Mouse (Mus musculus) heart, postnatal 10 days (tissue): ENCODE measurements around the gene Gmip. TPM values are rescaled to one million over a fixed set of nuclear protein-coding genes. Genes with fewer than 3 reads are reported as not detected.
A peak's percentile ranks its signal among the peaks of the same experiment; 100 is the strongest.

Experiments
- DNase-seq, 2 experiments: peaks; one replicate each; pipeline ENCODE4 v3.0.0; 2021
- intact Hi-C: fragments of 180-260 bp; cut with DNase I; formaldehyde crosslinking; loops from one replicate; pipeline ENCODE4 v1.15.1; 2025
- total RNA-seq, 2 experiments: library from RNA; stranded (reverse); gene quantifications; 2 replicates each; pipeline ENCODE4 v1.2.3; 2021

Gmip gene
- total RNA-seq, 2 experiments from 2014 or later = 6.4 to 8.6 TPM

GRCm38 (mm10) chr8:69802216-69802615 lies 6.3 kb upstream of the Gmip start:
- no peak for DNase-seq
- intact Hi-C loops = no loop called here

- intact Hi-C loops = no loop called here
- no peak for DNase-seq
Observed at GRCm38 (mm10) chr8:69803366-69803765, 5.1 kb upstream of the Gmip start.

- intact Hi-C loops = no loop called here
- no peak for DNase-seq
Observed at GRCm38 (mm10) chr8:69804537-69804936, 3.9 kb upstream of the Gmip start.

DNA sequence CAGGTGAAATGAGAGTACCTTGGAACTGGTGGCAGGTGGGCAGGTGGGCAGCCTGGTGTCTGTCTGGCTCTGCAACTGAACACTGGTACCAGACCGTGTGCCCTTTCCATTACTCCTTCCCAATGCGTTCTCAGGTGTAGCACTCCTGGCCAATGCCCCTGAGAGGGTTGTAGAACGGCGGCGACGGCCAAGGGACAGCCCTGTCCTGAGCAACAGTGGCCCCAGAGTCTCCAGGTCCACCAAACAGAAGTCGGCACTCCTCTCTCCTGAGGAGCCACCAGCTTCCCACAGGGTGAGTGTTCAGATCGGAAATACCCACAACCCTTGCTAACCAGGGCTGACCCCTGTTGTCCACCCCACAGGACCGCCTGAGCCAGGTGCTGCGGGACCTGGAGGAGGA lies 3.4 kb upstream of the Gmip start:
- no peak for DNase-seq
- intact Hi-C loops = no loop called here

DNA sequence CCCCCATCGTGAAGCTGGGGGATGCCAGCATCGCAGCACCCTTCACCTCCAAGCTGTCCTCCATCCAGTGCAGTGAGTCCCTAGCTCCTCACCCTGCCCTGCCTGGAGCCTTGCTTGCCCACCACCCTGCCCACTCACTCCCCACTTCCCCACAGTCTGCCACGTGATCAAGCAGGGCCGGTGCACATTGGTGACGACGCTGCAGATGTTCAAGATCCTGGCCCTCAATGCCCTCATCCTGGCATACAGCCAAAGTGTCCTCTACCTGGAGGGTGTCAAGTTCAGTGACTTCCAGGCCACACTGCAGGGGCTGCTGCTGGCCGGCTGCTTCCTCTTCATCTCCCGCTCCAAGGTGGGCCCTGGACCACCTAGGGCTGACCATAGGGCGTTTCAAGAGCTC lies 3.0 kb upstream of the Gmip start:
- intact Hi-C loops = no loop called here
- DNase-seq = no peak

GRCm38 (mm10) chr8:69807236-69807635 lies 1.2 kb upstream of the Gmip start:
- no peak for DNase-seq
- intact Hi-C loops = no loop called here

- intact Hi-C loops = no loop called here
- peak; percentile 22 to 33 for DNase-seq
Observed at GRCm38 (mm10) chr8:69808864-69809403, 455 bp downstream of the Gmip start.

- intact Hi-C loops = no loop called here
- DNase-seq = no peak
Observed at GRCm38 (mm10) chr8:69809820-69810219, 1.3 kb downstream of the Gmip start.

DNA sequence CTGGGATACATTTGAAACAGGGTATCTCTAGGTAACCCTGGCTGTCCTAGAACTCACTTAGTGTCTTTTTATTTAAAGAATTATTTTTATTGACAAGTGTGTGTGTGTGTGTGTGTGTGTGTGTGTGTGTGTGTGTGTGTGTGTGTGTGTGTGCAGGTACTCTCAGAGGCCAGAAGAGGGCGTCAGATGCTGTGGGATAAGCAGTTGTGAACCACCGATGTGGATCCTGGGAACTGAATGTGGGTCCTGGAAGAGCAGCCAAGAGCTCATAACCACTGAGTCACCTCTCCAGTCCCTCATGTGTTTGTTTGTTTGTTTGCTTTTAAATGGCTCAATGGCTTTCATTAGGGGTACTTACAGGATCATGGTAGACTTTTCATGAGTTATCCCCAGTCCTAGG lies 6.4 kb downstream of the Gmip start:
- intact Hi-C loops = no loop called here
- DNase-seq = no peak

DNA sequence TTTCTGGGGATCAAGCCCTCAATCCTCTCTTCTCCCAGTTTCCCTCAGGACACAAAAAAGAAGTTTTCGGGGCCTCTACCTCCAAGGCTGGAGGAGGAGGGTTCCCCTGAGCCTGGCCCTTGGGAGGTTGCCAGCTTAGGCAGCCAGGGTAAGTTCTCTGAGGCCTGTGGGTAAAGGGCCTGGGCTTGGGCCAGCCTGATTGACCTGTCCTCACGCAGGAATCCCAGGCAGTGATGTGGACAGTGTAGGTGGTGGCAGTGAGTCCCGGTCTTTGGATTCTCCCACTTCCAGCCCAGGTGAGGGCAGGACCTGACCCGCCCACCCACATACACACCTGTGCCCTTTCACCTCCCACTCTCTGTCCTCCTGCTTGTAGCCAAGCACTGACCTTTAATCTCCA lies 6.9 kb downstream of the Gmip start:
- DNase-seq = no peak
- intact Hi-C loops = no loop called here

- no peak for DNase-seq
- intact Hi-C loops = no loop called here
Observed at GRCm38 (mm10) chr8:69820466-69820865, 12.0 kb downstream of the Gmip start.

GRCm38 (mm10) chr8:69821971-69822385 lies 13.5 kb downstream of the Gmip start:
- peak; percentile 18 to 27 for DNase-seq
- intact Hi-C loops = no loop called here

DNA sequence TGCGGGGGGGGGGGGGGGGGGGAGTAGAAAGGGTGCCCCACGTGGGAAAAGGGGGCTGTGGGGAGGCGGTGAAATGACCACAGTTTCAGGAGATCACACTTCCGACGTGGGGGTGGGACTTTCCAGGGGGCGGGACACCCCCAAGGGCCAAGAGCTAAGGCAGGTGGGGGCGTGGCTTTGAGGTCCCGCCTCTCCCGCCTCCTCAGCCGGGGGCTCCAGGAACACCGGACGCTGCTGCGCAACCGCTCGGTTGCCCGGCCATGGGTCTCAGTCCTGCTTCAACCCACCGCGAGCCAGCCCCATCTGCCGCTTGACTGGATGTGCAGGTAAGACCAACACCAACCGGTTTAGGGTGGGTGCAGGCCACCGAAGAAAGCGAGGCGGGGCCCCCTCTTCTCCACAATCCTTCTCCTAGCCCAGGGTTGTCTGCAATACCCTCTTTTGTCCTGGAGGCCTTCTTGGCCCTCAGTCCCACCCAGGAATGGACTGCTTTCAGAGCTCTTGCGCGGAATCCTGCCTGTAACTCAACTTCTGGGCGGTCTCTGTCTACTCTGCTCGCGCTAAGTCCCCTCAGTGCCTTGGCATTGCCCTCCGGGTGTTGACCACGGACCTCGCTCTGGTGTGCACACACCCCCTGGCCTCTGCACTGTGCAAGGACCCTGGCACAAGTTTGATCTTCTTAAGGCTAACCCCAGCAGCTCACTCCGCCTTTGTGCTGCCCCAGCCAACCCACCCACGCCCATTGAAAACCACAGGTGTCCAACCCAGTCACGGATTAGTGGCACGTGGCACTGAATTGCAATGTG lies 14.1 kb downstream of the Gmip start, which contains the start of gene Lpar2:
Lpar2 (plus strand) TSS at position 44 of the 806 bp plus-strand sequence.
- intact Hi-C loops = no loop called here
- DNase-seq = peak; percentile 30 to 31

DNA sequence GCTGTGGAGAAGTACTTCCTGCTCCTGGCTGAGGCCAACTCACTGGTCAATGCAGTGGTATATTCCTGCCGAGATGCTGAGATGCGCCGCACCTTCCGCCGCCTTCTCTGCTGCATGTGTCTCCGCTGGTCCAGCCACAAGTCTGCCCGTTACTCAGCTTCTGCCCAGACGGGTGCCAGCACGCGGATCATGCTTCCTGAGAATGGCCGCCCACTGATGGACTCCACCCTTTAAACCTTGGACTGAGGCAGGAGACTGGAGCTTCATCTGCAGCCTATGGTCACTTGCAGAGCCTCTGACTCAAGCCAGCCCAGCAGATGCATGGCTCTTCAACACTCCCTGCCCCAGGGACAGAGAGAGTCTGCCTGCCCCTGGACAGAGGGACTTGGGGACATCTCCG lies 17.9 kb downstream of the Gmip start:
- no peak for DNase-seq
- intact Hi-C loops = no loop called here

DNA sequence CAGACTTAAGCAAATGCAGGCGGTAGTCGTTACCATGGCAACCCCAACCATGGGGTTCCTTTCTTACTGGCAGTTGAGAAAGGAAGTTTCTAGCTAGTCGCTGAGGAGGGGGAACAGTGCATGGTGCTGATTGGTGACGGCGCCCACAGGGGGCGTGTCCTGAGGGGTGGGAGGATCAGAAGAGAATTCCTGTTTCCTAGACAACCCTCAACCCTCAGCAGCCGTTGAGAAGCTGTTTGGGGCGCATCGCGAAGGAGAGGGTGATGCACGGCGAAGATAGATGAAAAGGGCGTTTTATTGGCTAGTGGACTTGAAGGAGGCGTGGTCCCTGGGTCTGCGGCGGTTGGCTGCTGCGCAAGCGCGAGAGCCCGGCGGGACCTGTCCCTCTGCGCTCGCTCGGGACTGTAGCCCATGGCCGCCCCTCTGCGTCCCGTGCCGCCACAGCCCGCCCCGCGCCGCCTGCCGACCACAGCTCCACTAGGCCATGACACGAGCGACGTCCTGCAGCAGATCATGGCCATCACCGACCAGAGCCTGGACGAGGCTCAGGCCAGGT lies 23.9 kb downstream of the Gmip start, which contains the start of gene Pbx4:
Pbx4 (plus strand) TSS at position 194 of the 556 bp plus-strand sequence.
- intact Hi-C loops = no loop called here
- DNase-seq = peak; percentile 86 to 87

DNA sequence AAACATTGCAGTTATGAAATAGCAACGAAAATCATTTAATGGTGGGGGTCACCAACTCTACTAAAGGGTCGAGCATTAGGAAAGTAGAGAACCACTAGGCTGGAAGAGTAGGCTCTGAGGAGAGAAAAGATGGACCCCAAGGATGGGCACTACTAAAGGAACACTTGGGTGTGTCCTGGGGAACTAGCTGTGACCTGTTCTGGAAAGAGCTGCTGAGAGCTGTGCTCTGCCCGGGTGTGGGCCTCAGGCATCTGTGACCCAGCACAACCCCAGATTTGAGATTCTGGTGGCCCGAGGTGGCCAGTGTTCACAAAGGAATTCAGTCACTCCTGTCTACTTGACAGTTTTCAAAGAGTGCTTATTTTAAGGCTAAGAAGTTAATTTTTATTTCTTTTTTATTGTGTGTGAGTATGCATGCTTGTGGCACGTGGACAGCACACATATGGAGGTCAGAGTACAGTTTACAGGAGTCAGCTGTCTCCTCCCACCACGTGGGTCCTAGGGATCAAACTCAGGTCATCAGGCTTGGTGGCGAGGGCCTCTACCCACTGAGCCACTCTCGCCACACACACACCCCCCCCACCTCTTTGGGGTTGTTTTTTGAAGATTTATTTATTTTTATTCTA lies 28.7 kb downstream of the Gmip start:
- intact Hi-C loops = loop anchor here (2.0 kb wide), 1 partner anchor 26 kb away; no protein-coding TSS in a partner anchor
- no peak for DNase-seq

DNA sequence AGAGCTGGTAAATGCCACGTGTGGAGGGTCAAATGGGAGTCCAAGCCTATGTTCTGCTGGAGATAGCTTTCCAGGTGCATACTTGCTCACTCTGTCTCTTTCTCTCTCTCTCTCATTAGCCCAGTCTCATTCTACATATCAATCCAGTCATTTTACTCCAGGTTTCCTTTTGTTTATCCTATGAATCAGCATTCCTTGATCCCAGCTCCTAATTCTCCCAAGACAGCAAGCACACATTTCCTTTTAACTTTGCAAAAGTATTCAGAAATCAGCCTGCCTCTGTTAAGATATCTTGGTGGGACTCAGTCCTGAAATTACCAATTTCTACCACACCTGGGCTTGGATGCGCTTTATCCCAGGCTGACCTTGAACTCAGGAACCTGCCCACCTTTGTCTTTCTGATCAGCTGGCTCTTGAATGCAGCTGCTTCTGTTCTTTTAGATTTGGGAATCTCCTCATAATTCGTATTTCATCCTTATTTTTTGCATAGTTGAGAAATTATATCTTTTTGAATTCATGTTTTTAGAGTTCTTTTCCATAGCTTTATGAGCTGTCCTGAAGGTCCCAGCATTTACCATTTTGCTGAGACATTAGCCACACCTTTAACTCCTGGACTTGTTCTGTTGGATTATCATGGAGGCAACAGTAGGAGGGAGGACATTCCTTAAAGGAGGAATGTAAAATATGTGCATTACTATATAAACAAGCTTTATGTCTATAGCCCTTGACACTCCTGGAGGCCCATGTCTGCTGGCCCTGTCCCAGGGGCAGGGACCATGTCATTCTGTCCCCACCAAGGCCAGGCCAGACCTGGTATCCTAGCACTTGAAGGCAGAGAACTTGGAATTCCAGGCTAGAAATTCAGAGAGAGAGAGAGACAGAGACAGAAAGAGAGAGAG lies 38.9 kb downstream of the Gmip start:
- intact Hi-C loops = no loop called here
- DNase-seq = no peak

- intact Hi-C loops = no loop called here
- peak; percentile 77 for DNase-seq
Observed at GRCm38 (mm10) chr8:69848951-69849350, 40.5 kb downstream of the Gmip start.

DNA sequence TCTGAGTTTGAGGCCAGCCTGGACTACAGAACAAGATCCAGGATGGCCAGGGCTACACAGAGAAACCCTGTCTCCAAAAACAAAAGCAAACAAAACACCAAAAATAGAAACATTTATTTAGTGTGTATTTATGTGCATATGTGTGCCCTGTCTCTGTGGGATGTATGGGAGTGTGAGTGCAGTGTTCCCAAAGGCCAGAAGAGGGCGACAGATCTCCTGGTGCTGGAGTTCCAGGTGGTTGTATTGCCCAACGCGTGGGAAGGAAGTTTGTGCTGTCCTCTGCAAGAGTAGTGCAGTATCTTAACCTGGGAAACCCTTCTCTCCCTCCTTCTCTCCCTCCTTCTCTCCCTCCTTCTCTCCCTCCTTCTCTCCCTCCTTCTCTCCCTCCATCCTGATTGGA lies 41.4 kb downstream of the Gmip start:
- intact Hi-C loops = no loop called here
- DNase-seq = no peak

- no peak for DNase-seq
- intact Hi-C loops = no loop called here
Observed at GRCm38 (mm10) chr8:69850926-69851506, 42.5 kb downstream of the Gmip start.
